Mouse (Mus musculus): Measurements from ENCODE around the gene Bbs9. TPM values are rescaled to one million over a fixed set of nuclear protein-coding genes. Genes with fewer than 3 reads are reported as not detected.

Bbs9 gene
- total RNA-seq, 4 experiments from 2014 or later, result 8.7 to 10.0 (median 9.5) TPM

- DNase-seq (ENCODE audit: low spot score in 2 of 2), result peak in 1 of 2 experiments; percentile 22
Observed at GRCm38 (mm10) chr9:22748617-22749016, 273.1 kb downstream of the Bbs9 start.

GRCm38 (mm10) chr9:22750779-22751545, 275.4 kb downstream of the Bbs9 start:
- DNase-seq (ENCODE audit: low spot score in 2 of 2), result peak in 1 of 2 experiments; percentile 7

GRCm38 (mm10) chr9:22751546-22751929, 276.0 kb downstream of the Bbs9 start:
- no peak for DNase-seq (ENCODE audit: low spot score in 2 of 2)

- no peak for DNase-seq (ENCODE audit: low spot score in 2 of 2)
Observed at GRCm38 (mm10) chr9:22754081-22754672, 278.7 kb downstream of the Bbs9 start.

GRCm38 (mm10) chr9:22758487-22758886, 283.0 kb downstream of the Bbs9 start:
- no peak for DNase-seq (ENCODE audit: low spot score in 2 of 2)

GRCm38 (mm10) chr9:22759241-22759640, 283.7 kb downstream of the Bbs9 start:
- no peak for DNase-seq (ENCODE audit: low spot score in 2 of 2)

- DNase-seq (ENCODE audit: low spot score in 2 of 2), result no peak
Observed at GRCm38 (mm10) chr9:22760376-22760775, 284.9 kb downstream of the Bbs9 start.

- no peak for DNase-seq (ENCODE audit: low spot score in 2 of 2)
Observed at GRCm38 (mm10) chr9:22761487-22761886, 286.0 kb downstream of the Bbs9 start.

- DNase-seq (ENCODE audit: low spot score in 2 of 2), result no peak
Observed at GRCm38 (mm10) chr9:22765618-22766220, 290.2 kb downstream of the Bbs9 start.

GRCm38 (mm10) chr9:22767154-22767553, 291.6 kb downstream of the Bbs9 start:
- DNase-seq (ENCODE audit: low spot score in 2 of 2), result no peak

GRCm38 (mm10) chr9:22767860-22768259, 292.3 kb downstream of the Bbs9 start:
- no peak for DNase-seq (ENCODE audit: low spot score in 2 of 2)

- DNase-seq (ENCODE audit: low spot score in 2 of 2), result no peak
Observed at GRCm38 (mm10) chr9:22771785-22772184, 296.3 kb downstream of the Bbs9 start.

GRCm38 (mm10) chr9:22776246-22776961, 300.9 kb downstream of the Bbs9 start:
- peak in 1 of 2 experiments; percentile 18 for DNase-seq (ENCODE audit: low spot score in 2 of 2)

GRCm38 (mm10) chr9:22777425-22777824, 301.9 kb downstream of the Bbs9 start:
- no peak for DNase-seq (ENCODE audit: low spot score in 2 of 2)

GRCm38 (mm10) chr9:22779631-22780030, 304.1 kb downstream of the Bbs9 start:
- no peak for DNase-seq (ENCODE audit: low spot score in 2 of 2)

GRCm38 (mm10) chr9:22786006-22786405, 310.5 kb downstream of the Bbs9 start:
- no peak for DNase-seq (ENCODE audit: low spot score in 2 of 2)

GRCm38 (mm10) chr9:22788423-22788822, 312.9 kb downstream of the Bbs9 start:
- DNase-seq (ENCODE audit: low spot score in 2 of 2), result no peak

GRCm38 (mm10) chr9:22788850-22789249, 313.3 kb downstream of the Bbs9 start:
- no peak for DNase-seq (ENCODE audit: low spot score in 2 of 2)

GRCm38 (mm10) chr9:22789380-22790168, 314.1 kb downstream of the Bbs9 start:
- no peak for DNase-seq (ENCODE audit: low spot score in 2 of 2)

GRCm38 (mm10) chr9:22791208-22791607, 315.7 kb downstream of the Bbs9 start:
- DNase-seq (ENCODE audit: low spot score in 2 of 2), result no peak

- no peak for DNase-seq (ENCODE audit: low spot score in 2 of 2)
Observed at GRCm38 (mm10) chr9:22791750-22792149, 316.2 kb downstream of the Bbs9 start.
